Mouse (Mus musculus) ES-E14 (cell line): ENCODE results near the gene Plac1.

ENCODE experiments used
- ZC3H11A ChIP-seq: IDR thresholded peaks from 2 replicates; pipeline ENCODE4 v1.6.1; 2012; ENCODE audit warnings: low read depth, mild to moderate bottlenecking, inconsistent platforms, low read length, borderline replicate concordance
- ZNF384 ChIP-seq: IDR thresholded peaks from 2 replicates; pipeline ENCODE4 v1.6.1; 2012; ENCODE audit warnings: low read depth, low read length, inconsistent platforms

DNA sequence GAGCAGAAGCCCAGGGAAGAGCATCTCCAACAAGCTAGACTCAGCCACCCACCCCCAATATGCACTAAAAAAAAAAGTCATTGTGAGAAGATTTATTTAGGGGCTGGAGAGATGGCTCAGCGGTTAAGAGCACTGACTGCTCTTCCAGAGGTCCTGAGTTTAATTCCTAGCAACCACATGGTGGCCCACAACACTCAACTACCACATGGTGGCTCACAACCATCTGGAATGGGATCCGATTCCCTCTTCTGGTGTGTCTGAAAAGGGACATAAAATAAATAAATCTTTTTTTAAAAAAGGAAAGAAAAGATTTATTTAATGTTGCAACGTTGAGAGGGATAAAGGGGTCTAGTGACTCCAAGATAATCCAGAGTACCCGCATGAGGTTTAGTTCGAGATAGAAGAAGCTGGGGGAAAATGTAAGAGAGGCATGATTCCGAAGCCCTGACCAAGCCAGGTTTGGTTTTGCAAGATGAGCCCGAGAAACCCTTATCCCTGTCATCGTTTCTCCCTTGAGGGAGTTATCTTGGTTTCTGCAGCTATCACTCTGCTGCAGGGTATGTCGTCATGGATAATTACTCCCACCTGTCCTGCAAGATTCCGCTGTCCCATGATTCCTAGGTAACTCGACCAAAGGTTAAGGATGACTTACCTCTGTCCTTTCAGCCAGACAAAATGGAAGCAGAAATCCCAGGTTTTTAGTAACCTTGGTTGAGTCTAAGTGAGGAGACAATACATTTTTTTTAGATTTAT lies 214.3 kb downstream of the Plac1 start:
- TF ChIP-seq ZNF384 (no peak), ZC3H11A (no peak)
